Mouse (Mus musculus) cerebellum, adult 2 months (tissue): ENCODE data around the gene Per3.

Experiments
- CTCF ChIP-seq: fragments of 200-500 bp; IDR thresholded peaks from 2 replicates; pipeline ENCODE4 v1.5.1; 2011; ENCODE audit warnings: low read depth, mild to moderate bottlenecking, control low read depth, low read length, moderate library complexity, borderline replicate concordance; ENCODE audit not compliant: insufficient read depth
- POLR2A ChIP-seq: fragments of 200-500 bp; IDR thresholded peaks from 2 replicates; pipeline ENCODE4 v1.6.1; 2011; ENCODE audit warnings: low read length, control low read depth, borderline replicate concordance; ENCODE audit not compliant: insufficient read depth

GRCm38 (mm10) chr4:151036521-151036920, 7.9 kb downstream of the Per3 start:
- TF ChIP-seq CTCF (no peak), POLR2A (no peak)
